Mouse (Mus musculus) heart, postnatal 0 days (tissue): ENCODE data around the gene Camta1. TPM values are rescaled to one million over a fixed set of nuclear protein-coding genes. Genes with fewer than 3 reads are reported as not detected.

Source experiments
- ATAC-seq: fragments of 200-750 bp; cut with Nextera tagmentation; 2 replicates; pipeline ENCODE4 v1.8.0; 2017; ENCODE audit warnings: low read depth, moderate number of reproducible peaks, moderate library complexity; ENCODE audit not compliant: insufficient read depth
- DNase-seq: peaks from one replicate; pipeline ENCODE4 v3.0.0-alpha.2; 2016; ENCODE audit warnings: low spot score
- H3K27ac ChIP-seq: fragments of 300-500 bp; sonication (generic); 2 replicates; pipeline ENCODE4 v1.5.1; 2014; ENCODE audit warnings: low read depth, mild to moderate bottlenecking
- H3K27me3 ChIP-seq: fragments of 300-500 bp; sonication (generic); 2 replicates; pipeline ENCODE4 v1.6.1; 2014; ENCODE audit warnings: low read length, mixed read lengths; ENCODE audit not compliant: control insufficient read depth, insufficient read depth
- H3K36me3 ChIP-seq: fragments of 300-500 bp; sonication (generic); replicated peaks from 2 replicates; pipeline ENCODE4 v1.6.1; 2014; ENCODE audit warnings: low read length, mixed read lengths; ENCODE audit not compliant: control insufficient read depth, insufficient read depth
- H3K4me1 ChIP-seq: fragments of 300-500 bp; sonication (generic); 2 replicates; pipeline ENCODE4 v1.6.1; 2014; ENCODE audit warnings: antibody characterized with exemption; ENCODE audit not compliant: control insufficient read depth, insufficient read depth
- H3K4me2 ChIP-seq: fragments of 300-500 bp; sonication (generic); 2 replicates; pipeline ENCODE4 v1.6.1; 2014; ENCODE audit warnings: low read depth, mild to moderate bottlenecking, low read length, moderate library complexity
- H3K4me3 ChIP-seq: fragments of 300-500 bp; sonication (generic); 2 replicates; pipeline ENCODE4 v1.5.1; 2014; ENCODE audit warnings: low read depth, low read length
- H3K9ac ChIP-seq: fragments of 300-500 bp; sonication (generic); replicated peaks from 2 replicates; pipeline ENCODE4 v1.6.1; 2014; ENCODE audit warnings: low read depth, low read length, mixed read lengths
- H3K9me3 ChIP-seq: fragments of 300-500 bp; sonication (generic); replicated peaks from 2 replicates; pipeline ENCODE4 v1.6.1; 2016; ENCODE audit warnings: low read length; ENCODE audit not compliant: control insufficient read depth
- CTCF ChIP-seq: IDR thresholded peaks from 2 replicates; pipeline ENCODE4 v1.5.1; 2016; ENCODE audit warnings: antibody characterized with exemption, control low read depth, low read depth
- EP300 ChIP-seq: IDR thresholded peaks from 2 replicates; pipeline ENCODE4 v1.6.1; 2016; ENCODE audit warnings: antibody characterized with exemption, low read depth
- WGBS: fragments of 180-500 bp; shearing (Covaris S2); extraction: QIAGEN DNeasy Blood & Tissue Kit; methylation state at CpG from one replicate; pipeline ENCODE4 v1.1.7; 2014; 5-methylcytosine and 5-hydroxymethylcytosine counted together
- polyA plus RNA-seq: library from polyadenylated mRNA; unstranded; fragments of >200 nt; fragmentation: Nextera tagmentation; extraction: Ambion mirVana; gene quantifications from 2 replicates; pipeline ENCODE4 v1.2.1, GENCODE M21; 2015
- total RNA-seq: library from RNA; depleted of rRNA; stranded (reverse); fragments of >200 nt; gene quantifications from 2 replicates; pipeline ENCODE4 v1.2.3, GENCODE M21; 2014; ENCODE audit warnings: low replicate concordance

Gene Camta1
- total and polyA plus RNA-seq, 2 experiments from 2014 or later = 72.7 to 240 TPM

DNA sequence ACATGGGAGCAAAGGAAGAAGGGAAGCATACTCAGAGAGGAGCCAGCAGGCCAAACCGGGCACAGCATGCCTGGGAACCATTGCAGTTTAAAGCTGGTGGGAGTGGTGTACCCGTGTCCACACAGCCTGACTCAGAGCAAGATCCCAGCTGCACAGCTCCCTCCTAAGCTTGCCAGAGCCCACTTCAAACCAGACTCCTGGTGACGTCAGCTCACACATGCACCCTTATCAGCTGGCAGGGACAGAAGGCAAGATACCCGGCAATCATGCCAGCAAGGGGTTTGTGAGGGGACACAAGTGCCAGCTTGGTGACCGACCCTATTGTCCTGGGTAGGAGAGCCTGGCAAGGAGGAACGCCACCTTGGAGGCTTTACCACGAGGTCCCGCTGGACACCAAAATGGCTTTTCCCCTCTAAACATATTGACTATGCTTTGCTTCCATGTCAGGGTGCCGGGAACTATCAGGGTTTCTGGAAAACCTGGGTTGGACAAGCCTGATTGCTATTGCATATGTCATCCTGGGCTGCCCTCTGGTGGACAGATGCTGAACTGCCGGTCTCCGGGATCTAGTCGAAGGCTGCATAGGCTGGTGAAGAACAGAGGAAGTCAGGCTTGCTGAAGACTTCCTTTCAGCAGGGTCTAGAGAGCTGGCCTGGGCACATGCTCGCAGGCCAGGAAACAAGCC is 720.3 kb downstream of the Camta1 start:
- TF ChIP-seq EP300 (peak; percentile 72), CTCF (peak; percentile 98)
- Histone ChIP-seq H3K27ac (peak overlapping the region; percentile 76), H3K9ac (no peak overlapping the region), H3K4me1 (peaks cover 18% of the 10 kb centered on the region), H3K27me3 (peaks cover 6% of the 10 kb centered on the region; the same call in 1 of the 2 replicates), H3K36me3 (no peaks in the 10 kb centered on the region), H3K9me3 (0 out of 2 replicates have a peak, but pooled peaks cover 4% of the 10 kb centered on the region), H3K4me2 (peak overlapping the region; percentile 40), H3K4me3 (no peak overlapping the region)
- ATAC-seq (peak; percentile 91), DNase-seq (peak; percentile 94)
- 2% methylated on average over 13 of the region's 13 CpGs for WGBS

DNA sequence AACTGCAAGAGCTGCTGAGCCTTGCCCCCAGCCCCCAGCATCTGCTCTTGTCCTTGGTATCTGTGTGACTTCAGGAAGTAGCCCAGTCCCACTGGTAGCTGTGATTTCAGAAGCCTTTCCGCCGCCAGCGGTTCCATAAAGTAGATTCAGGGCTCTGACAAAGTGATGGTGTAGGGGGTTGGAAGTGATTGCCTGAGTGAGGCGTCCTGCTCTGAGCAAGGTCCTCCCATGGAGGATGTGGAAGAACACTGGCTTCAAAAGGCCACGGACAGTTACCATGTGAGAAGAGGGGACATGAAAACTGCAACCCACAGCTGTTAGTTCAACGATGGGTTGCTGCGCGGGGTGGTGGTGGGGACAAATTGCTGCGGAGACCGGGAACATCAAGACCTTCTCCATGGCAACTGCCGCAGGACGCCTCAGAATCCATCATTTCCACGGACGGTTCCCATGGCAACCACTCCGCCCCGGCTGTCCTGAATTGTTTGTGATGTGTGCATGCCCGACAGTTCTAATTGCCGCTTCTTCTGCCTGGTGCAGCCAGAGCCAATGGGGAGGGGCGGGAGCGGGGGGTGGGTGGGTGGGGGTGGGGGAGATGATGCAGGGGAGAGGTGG is 721.2 kb downstream of the Camta1 start:
- no peak for ATAC-seq
- 21% methylated on average over 20 of the region's 20 CpGs for WGBS
- H3K9me3 ChIP-seq = 0 out of 2 replicates have a peak, but pooled peaks cover 4% of the 10 kb centered on the region
- 0 out of 2 replicates have a peak overlapping the region, but pooled peaks have one; percentile 40 for H3K4me2 ChIP-seq
- TF ChIP-seq EP300 = no peak
- TF ChIP-seq CTCF = no peak
- no peak overlapping the region for H3K4me3 ChIP-seq
- peaks cover 6% of the 10 kb centered on the region; the same call in 1 of the 2 replicates for H3K27me3 ChIP-seq
- H3K36me3 ChIP-seq = no peaks in the 10 kb centered on the region
- no peak overlapping the region for H3K9ac ChIP-seq
- no peak for DNase-seq
- H3K27ac ChIP-seq = no peak overlapping the region
- H3K4me1 ChIP-seq = peaks cover 18% of the 10 kb centered on the region

DNA sequence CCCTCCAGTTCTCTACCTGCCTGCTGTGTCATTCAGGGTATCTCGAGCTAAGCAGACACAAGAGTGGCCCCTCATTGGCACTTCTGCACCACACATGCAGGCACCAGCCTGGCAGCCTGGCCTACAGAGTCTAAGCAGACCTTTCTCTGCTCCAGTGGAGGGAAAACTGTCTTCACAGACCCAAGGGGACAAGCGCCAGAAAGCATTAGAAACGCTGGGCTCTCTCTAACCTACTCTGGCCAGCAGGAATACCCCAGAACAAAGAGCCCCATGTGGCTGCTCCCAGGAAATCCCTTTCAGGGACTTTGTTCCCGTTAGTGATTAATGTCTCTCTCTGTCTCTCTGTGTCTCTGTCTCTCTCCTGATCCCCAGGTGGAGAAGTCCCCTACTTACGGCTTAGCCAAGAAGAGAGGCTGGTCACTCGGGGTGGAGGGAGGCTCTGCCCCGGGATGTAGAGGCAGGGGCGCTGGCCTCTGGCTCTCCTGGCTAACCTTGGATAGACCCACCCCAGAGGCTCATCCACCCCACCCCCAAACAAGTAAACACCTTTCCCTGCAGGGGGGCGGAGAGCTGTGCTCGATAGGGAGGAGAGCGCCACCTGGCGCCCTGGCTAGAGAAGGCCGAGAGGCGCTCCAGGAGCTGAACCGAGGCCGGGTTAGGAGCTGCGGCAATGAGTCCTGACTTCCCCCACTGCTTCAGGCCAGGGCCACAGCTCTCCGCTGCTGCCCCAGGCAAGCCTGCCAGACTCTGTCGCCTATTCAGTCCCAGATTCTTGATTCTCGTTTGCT is 722.4 kb downstream of the Camta1 start:
- DNase-seq (peak; percentile 78), ATAC-seq (peak; percentile 45)
- no peaks in the 10 kb centered on the region for H3K9me3 ChIP-seq
- no peak overlapping the region for H3K27ac ChIP-seq
- H3K27me3 ChIP-seq = peaks cover 6% of the 10 kb centered on the region; the same call in 1 of the 2 replicates
- peaks cover 18% of the 10 kb centered on the region for H3K4me1 ChIP-seq
- no peaks in the 10 kb centered on the region for H3K36me3 ChIP-seq
- WGBS = 9% methylated on average over 20 of the region's 20 CpGs
- TF ChIP-seq EP300 (no peak), CTCF (peak; percentile 83)
- peak overlapping the region; percentile 22; the same call in 1 of the 2 replicates for H3K9ac ChIP-seq
- H3K4me3 ChIP-seq = no peak overlapping the region
- peak overlapping the region; percentile 49 for H3K4me2 ChIP-seq

DNA sequence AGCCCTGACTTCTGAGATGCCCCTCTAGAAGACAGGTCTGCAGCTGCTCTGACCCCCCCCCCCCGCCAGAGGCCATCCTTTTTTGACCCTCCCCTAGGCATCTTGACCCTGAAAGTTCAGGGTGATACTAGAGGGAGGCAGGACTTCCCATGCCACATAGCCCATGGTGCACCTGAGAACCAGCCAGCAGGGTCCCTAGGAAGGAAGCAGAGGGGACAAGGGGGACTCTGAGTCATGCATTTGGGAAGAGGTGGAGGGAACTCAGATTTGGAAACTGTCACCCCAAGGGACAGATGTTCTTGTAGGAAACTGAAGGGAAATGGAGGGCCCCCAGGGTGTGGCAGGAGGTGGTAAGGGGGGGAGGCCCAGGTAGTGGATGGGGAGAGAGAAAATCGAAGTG is 723.1 kb downstream of the Camta1 start:
- 30% methylated on average over 2 of the region's 2 CpGs for WGBS
- Histone ChIP-seq H3K27me3 (peaks cover 6% of the 10 kb centered on the region), H3K9ac (no peak overlapping the region), H3K4me3 (no peak overlapping the region), H3K4me1 (peaks cover 18% of the 10 kb centered on the region), H3K27ac (no peak overlapping the region), H3K4me2 (0 out of 2 replicates have a peak overlapping the region, but pooled peaks have one; percentile 5), H3K9me3 (no peaks in the 10 kb centered on the region), H3K36me3 (no peaks in the 10 kb centered on the region)
- DNase-seq (no peak), ATAC-seq (no peak)
- no peak for TF ChIP-seq CTCF
- TF ChIP-seq EP300 = no peak

DNA sequence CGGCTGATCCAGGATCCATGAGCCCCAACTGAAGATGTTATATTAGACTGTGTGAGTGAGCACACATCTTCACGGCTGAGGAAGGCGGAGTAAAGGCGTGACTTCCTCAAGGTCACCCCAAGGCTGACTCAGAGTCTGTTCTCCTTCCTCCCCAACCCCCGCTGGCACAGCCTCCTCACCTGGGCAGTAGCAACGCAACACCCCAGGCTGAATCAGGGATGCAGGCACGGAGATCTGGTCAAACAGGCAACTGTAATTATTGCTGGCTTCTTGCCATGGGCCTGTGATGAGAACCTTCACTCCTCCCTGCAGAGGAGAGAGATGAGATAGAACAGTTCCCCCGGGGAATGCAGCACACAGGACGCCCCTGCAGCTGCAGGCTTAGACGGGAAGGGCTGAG is 723.5 kb downstream of the Camta1 start:
- Histone ChIP-seq H3K36me3 (no peaks in the 10 kb centered on the region), H3K4me3 (no peak overlapping the region), H3K27me3 (peaks cover 6% of the 10 kb centered on the region), H3K27ac (no peak overlapping the region), H3K9me3 (no peaks in the 10 kb centered on the region), H3K4me2 (0 out of 2 replicates have a peak overlapping the region, but pooled peaks have one; percentile 5), H3K4me1 (peaks cover 18% of the 10 kb centered on the region), H3K9ac (no peak overlapping the region)
- peak; percentile 50 for DNase-seq
- no peak for ATAC-seq
- 8% methylated on average over 10 of the region's 10 CpGs for WGBS
- TF ChIP-seq CTCF = no peak
- no peak for TF ChIP-seq EP300
